Mouse (Mus musculus): Measurements from ENCODE around the gene Prkcg. TPM values are rescaled to one million over a fixed set of nuclear protein-coding genes. Genes with fewer than 3 reads are reported as not detected.

The Prkcg gene
- total and polyA plus RNA-seq, 3 experiments: 0.15 to 3.0 (median 0.17) TPM

GRCm38 (mm10) chr7:3349775-3350174 lies 60.8 kb downstream of the Prkcg start:
- no peak overlapping the region for H3K9ac ChIP-seq (ENCODE audit: insufficient read depth, low read depth)
- in situ Hi-C loops (cut with MboI; ENCODE audit: low pct_ligation_motif_present, low pct_unique_long_range_greater_than_20kb, low sequenced_read_pairs): loop anchor here (10.0 kb wide), 1 partner anchor 95 kb away; no protein-coding TSS in a partner anchor
- dilution Hi-C loops (cut with MboI; ENCODE audit: extremely low pct_ligation_motif_present, extremely low pct_unique_long_range_greater_than_20kb, low sequenced_read_pairs): no loop called here

DNA sequence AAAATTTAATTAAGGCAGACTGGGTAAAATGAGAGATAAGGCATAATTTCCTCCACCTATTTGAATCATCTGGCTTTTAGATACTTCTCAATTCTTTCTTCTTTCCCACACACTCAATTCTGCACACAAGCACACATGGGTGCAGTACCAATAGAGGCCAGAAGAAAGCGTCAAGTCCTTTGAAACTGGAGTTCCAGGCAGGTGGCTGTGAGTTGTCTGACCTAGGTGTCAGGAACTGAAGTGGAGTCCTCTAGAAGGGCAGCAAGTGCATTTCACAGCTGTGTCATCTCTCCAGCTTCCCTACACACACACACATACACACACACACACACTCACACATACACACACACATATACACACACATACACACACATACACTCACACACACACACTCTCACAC lies 62.6 kb downstream of the Prkcg start:
- Histone ChIP-seq H3K9ac (ENCODE audit: insufficient read depth, low read depth) (no peak overlapping the region), H3K9me3 (replicated peaks; ENCODE audit: low read length) (no peaks in the 10 kb centered on the region), H3K79me2 (replicated peaks; ENCODE audit: control insufficient read depth, extremely low read depth, insufficient read depth, poor library complexity, severe bottlenecking) (no peaks in the 10 kb centered on the region), H3K4me3 (replicated peaks in 1 of 3; ENCODE audit: low read depth in 2 of 3, low read length in 2 of 3, poor library complexity in 1 of 3) (no peak overlapping the region), H3K27ac (ENCODE audit: insufficient read depth, low read depth) (no peak overlapping the region), H3K4me1 (ENCODE audit: control insufficient read depth in 1 of 2, insufficient read depth in 2 of 2) (0 out of 4 replicates have a peak, but pooled peaks cover 0 to 4% of the 10 kb centered on the region in 2 experiments), H3K4me2 (ENCODE audit: insufficient read depth, low read depth, poor library complexity, severe bottlenecking) (no peak overlapping the region), H3K36me3 (replicated peaks in 1 of 2; ENCODE audit: control insufficient read depth in 1 of 2, insufficient read depth in 1 of 2, low read length in 1 of 2) (no peaks in the 10 kb centered on the region), H3K27me3 (replicated peaks) (no peaks in the 10 kb centered on the region)
- no peak for DNase-seq (ENCODE audit: extremely low read depth)
- dilution Hi-C loops (cut with MboI; ENCODE audit: extremely low pct_ligation_motif_present, extremely low pct_unique_long_range_greater_than_20kb, low sequenced_read_pairs) (no loop called here), in situ Hi-C loops (cut with MboI; ENCODE audit: low pct_ligation_motif_present, low pct_unique_long_range_greater_than_20kb, low sequenced_read_pairs) (no loop called here)
- no peak for TF ChIP-seq NRF1 (IDR thresholded peaks at IDR 0.05; ENCODE audit: low read depth, low read length)
- TF ChIP-seq ETS1 (conservative IDR thresholded peaks at IDR 0.05; ENCODE audit: low read depth, low read length): no peak
- no peak for TF ChIP-seq RCOR1 (conservative IDR thresholded peaks at IDR 0.05; ENCODE audit: low read depth, low read length)
- 0 out of 4 replicates have a peak, but pooled peaks of 1 of the 2 experiments have one; percentile 11 for TF ChIP-seq CTCF (conservative IDR thresholded peaks at IDR 0.05 in 1 of 2, IDR thresholded peaks at IDR 0.05 in 1 of 2; ENCODE audit: low read depth in 2 of 2, low read length in 2 of 2)
- TF ChIP-seq PAX5 (IDR thresholded peaks at IDR 0.05; ENCODE audit: low read length): no peak
- TF ChIP-seq BHLHE40 (IDR thresholded peaks at IDR 0.05; ENCODE audit: low read depth, low read length): no peak

More at GRCm38 (mm10) chr7:3349775-3350174, 60.8 kb downstream of the Prkcg start:
- Histone ChIP-seq H3K36me3 (replicated peaks in 1 of 2; ENCODE audit: control insufficient read depth in 1 of 2, insufficient read depth in 1 of 2, low read length in 1 of 2) (no peaks in the 10 kb centered on the region), H3K4me2 (ENCODE audit: insufficient read depth, low read depth, poor library complexity, severe bottlenecking) (no peak overlapping the region), H3K27me3 (replicated peaks) (no peaks in the 10 kb centered on the region), H3K9me3 (replicated peaks; ENCODE audit: low read length) (no peaks in the 10 kb centered on the region), H3K4me3 (replicated peaks in 1 of 3; ENCODE audit: low read depth in 2 of 3, low read length in 2 of 3, poor library complexity in 1 of 3) (no peak overlapping the region), H3K79me2 (replicated peaks; ENCODE audit: control insufficient read depth, extremely low read depth, insufficient read depth, poor library complexity, severe bottlenecking) (no peaks in the 10 kb centered on the region), H3K27ac (ENCODE audit: insufficient read depth, low read depth) (no peak overlapping the region), H3K4me1 (ENCODE audit: control insufficient read depth in 1 of 2, insufficient read depth in 2 of 2) (peaks cover 4 to 6% of the 10 kb centered on the region in 2 experiments; a peak in 1 of 4 replicates)
- no peak for DNase-seq (ENCODE audit: extremely low read depth)
- TF ChIP-seq JUND (conservative IDR thresholded peaks at IDR 0.05; ENCODE audit: low read depth, low read length): no peak
- TF ChIP-seq USF2 (conservative IDR thresholded peaks at IDR 0.05; ENCODE audit: low read depth, low read length): no peak
- TF ChIP-seq POLR2AphosphoS2 (IDR thresholded peaks at IDR 0.05; ENCODE audit: low read depth, low read length): no peak
- TF ChIP-seq IRF4 (IDR thresholded peaks at IDR 0.05; ENCODE audit: low read depth, low read length): no peak

GRCm38 (mm10) chr7:3354850-3355249 lies 65.9 kb downstream of the Prkcg start:
- in situ Hi-C loops (cut with MboI; ENCODE audit: low pct_ligation_motif_present, low pct_unique_long_range_greater_than_20kb, low sequenced_read_pairs) (no loop called here), dilution Hi-C loops (cut with MboI; ENCODE audit: extremely low pct_ligation_motif_present, extremely low pct_unique_long_range_greater_than_20kb, low sequenced_read_pairs) (no loop called here)
- H3K9me3 ChIP-seq (replicated peaks; ENCODE audit: low read length): no peaks in the 10 kb centered on the region
- H3K27me3 ChIP-seq (replicated peaks): no peaks in the 10 kb centered on the region
- no peak for TF ChIP-seq TCF12 (IDR thresholded peaks at IDR 0.05; ENCODE audit: low read depth, low read length)
- no peak overlapping the region for H3K4me2 ChIP-seq (ENCODE audit: insufficient read depth, low read depth, poor library complexity, severe bottlenecking)
- H3K36me3 ChIP-seq (replicated peaks in 1 of 2; ENCODE audit: control insufficient read depth in 1 of 2, insufficient read depth in 1 of 2, low read length in 1 of 2): no peaks in the 10 kb centered on the region
- H3K27ac ChIP-seq (ENCODE audit: insufficient read depth, low read depth): no peak overlapping the region
- 0 out of 4 replicates have a peak, but pooled peaks cover 0 to 4% of the 10 kb centered on the region in 2 experiments for H3K4me1 ChIP-seq (ENCODE audit: control insufficient read depth in 1 of 2, insufficient read depth in 2 of 2)
- no peak for DNase-seq (ENCODE audit: extremely low read depth)
- H3K4me3 ChIP-seq (replicated peaks in 1 of 3; ENCODE audit: low read depth in 2 of 3, low read length in 2 of 3, poor library complexity in 1 of 3): no peak overlapping the region
- H3K9ac ChIP-seq (ENCODE audit: insufficient read depth, low read depth): no peak overlapping the region
- H3K79me2 ChIP-seq (replicated peaks; ENCODE audit: control insufficient read depth, extremely low read depth, insufficient read depth, poor library complexity, severe bottlenecking): no peaks in the 10 kb centered on the region
